In the genomic region with DNA sequence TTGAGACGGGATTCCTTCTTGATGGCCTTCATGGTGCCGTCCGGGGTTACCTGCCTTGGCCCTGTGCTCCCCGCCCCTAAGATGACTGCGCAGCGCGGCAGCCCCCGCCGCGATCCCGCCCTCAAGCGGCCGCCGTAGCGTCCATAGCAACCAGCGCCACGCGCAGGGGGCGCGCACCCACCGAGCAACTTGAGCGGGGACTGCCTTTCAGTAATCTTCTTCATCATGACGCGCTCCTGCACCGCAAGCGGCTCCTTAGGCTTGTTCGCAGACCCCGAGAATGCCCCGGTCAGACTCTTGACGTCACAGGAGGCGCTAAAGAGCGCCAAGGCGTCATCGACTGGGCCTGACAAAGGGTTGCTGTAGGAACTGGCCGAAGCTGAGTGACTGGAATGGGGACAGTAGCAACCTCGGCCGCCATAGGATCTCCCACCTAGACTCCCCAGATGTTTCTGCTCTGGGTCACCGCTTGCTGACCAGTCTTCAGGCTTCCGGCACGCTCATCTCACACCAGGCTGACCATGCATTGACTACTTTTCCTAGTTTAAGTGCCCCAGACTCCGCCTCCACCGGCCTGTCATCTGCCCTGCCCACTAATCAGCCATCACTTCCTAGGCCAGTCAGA, we compare ENCODE assay signal across 8 mouse cellular contexts. TPM values are rescaled to one million over a fixed set of nuclear protein-coding genes. Genes with fewer than 3 reads are reported as not detected.
DNase-seq lines count a peak whose midpoint lies in the region; ATAC-seq and TF ChIP-seq lines count a peak whose summit lies in the region.

Gene Mycbpap, minus strand, starts transcription at position 524 of the 625 bp plus-strand sequence.

- peak; percentile 61; the same call in 1 of the 2 replicates for ATAC-seq in heart, embryonic 15.5 days (replicated peaks; ENCODE audit: insufficient number of reproducible peaks, insufficient read depth, low FRiP score, low read depth)
- peak; percentile 35; the same call in 1 of the 2 replicates for ATAC-seq in liver, embryonic 16.5 days (ENCODE audit: low read depth)
- ATAC-seq in neural tube, embryonic 11.5 days (ENCODE audit: insufficient read depth, low FRiP score, low TSS enrichment), result peak; percentile 73

- H3K4me3 ChIP-seq in embryonic facial prominence, embryonic 10.5 days, result peak within 1 kb of the TSS; percentile 67
- peak within 1 kb of the TSS; percentile 61 for H3K4me3 ChIP-seq in heart, embryonic 15.5 days
- H3K4me3 ChIP-seq in liver, embryonic 16.5 days (ENCODE audit: low read depth, low read length), result peak within 1 kb of the TSS; percentile 56
- H3K4me3 ChIP-seq in neural tube, embryonic 11.5 days (ENCODE audit: low read depth, low read length), result peak within 1 kb of the TSS; percentile 54
- H3K4me3 ChIP-seq in testis, adult 2 months (ENCODE audit: control insufficient read depth, low read depth, low read length), result peak within 1 kb of the TSS; percentile 97

- peaks cover 12% of the 10 kb centered on the region; the same call in 1 of the 2 replicates for H3K27me3 ChIP-seq in embryonic facial prominence, embryonic 10.5 days (replicated peaks; ENCODE audit: low read depth, poor library complexity, severe bottlenecking)
- H3K27me3 ChIP-seq in heart, embryonic 15.5 days, result no peaks in the 10 kb centered on the region
- no peaks in the 10 kb centered on the region for H3K27me3 ChIP-seq in liver, embryonic 16.5 days (ENCODE audit: control insufficient read depth, insufficient read depth, low read depth, low read length)
- no peaks in the 10 kb centered on the region for H3K27me3 ChIP-seq in neural tube, embryonic 11.5 days (ENCODE audit: control insufficient read depth, insufficient read depth, low read length)
- H3K27me3 ChIP-seq in testis, adult 2 months (ENCODE audit: control insufficient read depth, insufficient read depth, low read length), result no peaks in the 10 kb centered on the region

- peak within 1 kb of the TSS; percentile 86 for H3K27ac ChIP-seq in embryonic facial prominence, embryonic 10.5 days (replicated peaks)
- peak within 1 kb of the TSS; percentile 50 for H3K27ac ChIP-seq in heart, embryonic 15.5 days
- H3K27ac ChIP-seq in liver, embryonic 16.5 days (ENCODE audit: low read length), result no peak within 1 kb of the TSS
- H3K27ac ChIP-seq in neural tube, embryonic 11.5 days (ENCODE audit: low read depth, low read length), result no peak within 1 kb of the TSS
- H3K27ac ChIP-seq in testis, adult 2 months (ENCODE audit: control insufficient read depth, insufficient read depth, low read depth, low read length), result peak within 1 kb of the TSS; percentile 88

- TF ChIP-seq CTCF in testis, adult 2 months (IDR thresholded peaks at IDR 0.05; ENCODE audit: control insufficient read depth, insufficient read depth, insufficient replicate concordance, low read depth, low read length), result no peak

- H3K36me3 ChIP-seq in embryonic facial prominence, embryonic 10.5 days (replicated peaks), result no peaks in the 10 kb centered on the region
- H3K36me3 ChIP-seq in heart, embryonic 15.5 days, result no peaks in the 10 kb centered on the region
- no peaks in the 10 kb centered on the region for H3K36me3 ChIP-seq in liver, embryonic 16.5 days (ENCODE audit: control insufficient read depth, insufficient read depth)
- no peaks in the 10 kb centered on the region for H3K36me3 ChIP-seq in neural tube, embryonic 11.5 days (ENCODE audit: control insufficient read depth, insufficient read depth, low read length)
- H3K36me3 ChIP-seq in testis, adult 2 months (ENCODE audit: control insufficient read depth, insufficient read depth, low read length), result no peaks in the 10 kb centered on the region

- WGBS in embryonic facial prominence, embryonic 10.5 days, result under 1% methylated on average over 42 of the region's 42 CpGs
- WGBS in heart, embryonic 15.5 days, result under 1% methylated on average over 42 of the region's 42 CpGs
- 2% methylated on average over 42 of the region's 42 CpGs for WGBS in liver, embryonic 16.5 days (ENCODE audit: insufficient replicate concordance)
- WGBS in neural tube, embryonic 11.5 days, result 2% methylated on average over 42 of the region's 42 CpGs

- no peaks in the 10 kb centered on the region for H3K9me3 ChIP-seq in embryonic facial prominence, embryonic 10.5 days
- no peaks in the 10 kb centered on the region for H3K9me3 ChIP-seq in heart, embryonic 15.5 days (replicated peaks)
- H3K9me3 ChIP-seq in liver, embryonic 16.5 days (replicated peaks; ENCODE audit: control insufficient read depth, low read length), result no peaks in the 10 kb centered on the region
- H3K9me3 ChIP-seq in neural tube, embryonic 11.5 days (ENCODE audit: control insufficient read depth, low read length), result no peaks in the 10 kb centered on the region

- peak; percentile 54 for TF ChIP-seq POLR2A in testis, adult 2 months (IDR thresholded peaks at IDR 0.05; ENCODE audit: control insufficient read depth, low read depth, low read length)

- H3K4me1 ChIP-seq in embryonic facial prominence, embryonic 10.5 days, result peaks cover 44% of the 10 kb centered on the region
- H3K4me1 ChIP-seq in heart, embryonic 15.5 days (replicated peaks), result peaks cover 24% of the 10 kb centered on the region
- H3K4me1 ChIP-seq in liver, embryonic 16.5 days (ENCODE audit: control insufficient read depth, low read depth, low read length), result no peaks in the 10 kb centered on the region; the same call in 1 of the 2 replicates
- peaks cover 8% of the 10 kb centered on the region; the same call in 1 of the 2 replicates for H3K4me1 ChIP-seq in neural tube, embryonic 11.5 days (ENCODE audit: control insufficient read depth, insufficient read depth, low read length)
- peaks cover 17% of the 10 kb centered on the region for H3K4me1 ChIP-seq in testis, adult 2 months (ENCODE audit: control insufficient read depth, insufficient read depth, low read length)

- H3K9ac ChIP-seq in heart, embryonic 15.5 days, result peak within 1 kb of the TSS; percentile 58
- no peak within 1 kb of the TSS for H3K9ac ChIP-seq in liver, embryonic 16.5 days (ENCODE audit: low read depth, low read length)
- H3K9ac ChIP-seq in neural tube, embryonic 11.5 days (ENCODE audit: low read length), result peak within 1 kb of the TSS; percentile 62

- peak within 1 kb of the TSS; percentile 93 for H3K4me2 ChIP-seq in heart, embryonic 15.5 days
- peak within 1 kb of the TSS; percentile 76 for H3K4me2 ChIP-seq in liver, embryonic 16.5 days (ENCODE audit: low read depth, low read length)
- H3K4me2 ChIP-seq in neural tube, embryonic 11.5 days (ENCODE audit: low read depth), result peak within 1 kb of the TSS; percentile 93

- peak; percentile 35 to 67 for DNase-seq in urinary bladder, adult 18-20 months (ENCODE audit: low spot score in 2 of 2)
- no peak for DNase-seq in urinary bladder, postnatal 10 days (ENCODE audit: low spot score)
- peak; percentile 80 for DNase-seq in embryonic facial prominence, embryonic 10.5 days (ENCODE audit: low spot score)
- peak; percentile 78 for DNase-seq in kidney, postnatal 14 days
- peak; percentile 77 for DNase-seq in neural tube, embryonic 11.5 days (ENCODE audit: low spot score)

RNA-seq across cellular contexts. Expression of gene Mycbpap, which starts in this region (rescaled TPM):
- 2.7 and 3.6 TPM in 2 replicates for polyA plus RNA-seq in embryonic facial prominence, embryonic 10.5 days (2016; fragmentation: Nextera tagmentation; extraction: Ambion mirVana)
- polyA plus RNA-seq in heart, embryonic 15.5 days (2015; fragmentation: Nextera tagmentation; extraction: Ambion mirVana), result 5.8 and 6.1 TPM in 2 replicates
- polyA plus RNA-seq in liver, embryonic 16.5 days (2015; fragmentation: Nextera tagmentation; extraction: Ambion mirVana), result 0.30 TPM in 1 of 2 replicates, not detected in the other
- polyA plus RNA-seq in neural tube, embryonic 11.5 days (2014; fragmentation: Nextera tagmentation; extraction: Ambion mirVana), result 1.4 and 3.2 TPM in 2 replicates
- polyA plus RNA-seq in testis, adult 2 months (2012; rRNA removed), result 193 and 197 TPM in 2 replicates

Comparison
In these comparisons a context has a peak if more than half of its experiments do, and no peak if none do; other contexts are left out.
1. RNA of gene Mycbpap (polyA plus RNA-seq): 193 to 197 TPM in testis, adult 2 months; 5.8 to 6.1 TPM in heart, embryonic 15.5 days, 1.4 to 3.2 TPM in neural tube, embryonic 11.5 days, 2.7 to 3.6 TPM in embryonic facial prominence, embryonic 10.5 days and 0.30 TPM in liver, embryonic 16.5 days; every median in the first group is over 10 times any median in the second.
2. Peak in ATAC-seq, H3K4me3 ChIP-seq and H3K4me2 ChIP-seq in liver, embryonic 16.5 days; RNA of the gene not detected or under 1 TPM.
3. H3K27ac ChIP-seq: peak in embryonic facial prominence, embryonic 10.5 days (single experiment), heart, embryonic 15.5 days (single experiment) and testis, adult 2 months (single experiment); none in liver, embryonic 16.5 days (single experiment) and neural tube, embryonic 11.5 days (single experiment).
4. Peak in every context shown above with its lines, with median percentiles within 50 percentile points of each other: H3K4me3 ChIP-seq, ATAC-seq and H3K4me2 ChIP-seq.